Mouse (Mus musculus): ENCODE measurements around the gene Gm10681. TPM values are rescaled to one million over a fixed set of nuclear protein-coding genes. Genes with fewer than 3 reads are reported as not detected.
"Not testable (repeated sequence)": the region's sequence is repeated elsewhere in the genome, so short reads cannot be mapped to it uniquely, and the experiment has no call there.

The Gm10681 gene
- total RNA-seq (2022), result not detected

- DNase-seq (ENCODE audit: low spot score in 2 of 2), result no peak
Measured at GRCm38 (mm10) chr3:98588707-98589106, at the start of gene Gm10681. Gm10681 (minus strand) TSS chr3:98588807.

GRCm38 (mm10) chr3:98635145-98635544 is 46.5 kb upstream of the Gm10681 start:
- DNase-seq (ENCODE audit: low spot score in 2 of 2), result no peak

GRCm38 (mm10) chr3:98630152-98630551 is 41.5 kb upstream of the Gm10681 start, which contains the start of gene Hsd3b5:
Hsd3b5 (minus strand) TSS chr3:98630252.
- DNase-seq (ENCODE audit: low spot score in 2 of 2), result no peak

GRCm38 (mm10) chr3:98629633-98630032 is 41.0 kb upstream of the Gm10681 start:
- no peak for DNase-seq (ENCODE audit: low spot score in 2 of 2)

- DNase-seq (ENCODE audit: low spot score in 2 of 2), result not testable (repeated sequence)
Measured at GRCm38 (mm10) chr3:98616786-98617185, 28.2 kb upstream of the Gm10681 start.

GRCm38 (mm10) chr3:98616244-98616643 is 27.6 kb upstream of the Gm10681 start:
- not testable (repeated sequence) for DNase-seq (ENCODE audit: low spot score in 2 of 2)

GRCm38 (mm10) chr3:98614406-98614927 is 25.9 kb upstream of the Gm10681 start:
- DNase-seq (ENCODE audit: low spot score in 2 of 2), result not testable (repeated sequence)

- no peak for DNase-seq (ENCODE audit: low spot score in 2 of 2)
Measured at GRCm38 (mm10) chr3:98613963-98614362, 25.4 kb upstream of the Gm10681 start.

GRCm38 (mm10) chr3:98613540-98613939 is 24.9 kb upstream of the Gm10681 start:
- DNase-seq (ENCODE audit: low spot score in 2 of 2), result not testable (repeated sequence)

- DNase-seq (ENCODE audit: low spot score in 2 of 2), result no peak
Measured at GRCm38 (mm10) chr3:98587721-98588120, 886 bp downstream of the Gm10681 start.

- DNase-seq (ENCODE audit: low spot score in 2 of 2), result not testable (repeated sequence)
Measured at GRCm38 (mm10) chr3:98582622-98583021, 6.0 kb downstream of the Gm10681 start.

- DNase-seq (ENCODE audit: low spot score in 2 of 2), result not testable (repeated sequence)
Measured at GRCm38 (mm10) chr3:98582202-98582601, 6.4 kb downstream of the Gm10681 start.

GRCm38 (mm10) chr3:98581024-98581423 is 7.6 kb downstream of the Gm10681 start:
- DNase-seq (ENCODE audit: low spot score in 2 of 2), result peak; percentile 13 to 44

GRCm38 (mm10) chr3:98567717-98568116 is 20.9 kb downstream of the Gm10681 start:
- DNase-seq (ENCODE audit: low spot score in 2 of 2), result not testable (repeated sequence)

- DNase-seq (ENCODE audit: low spot score in 2 of 2), result not testable (repeated sequence)
Measured at GRCm38 (mm10) chr3:98564894-98565293, 23.7 kb downstream of the Gm10681 start.

GRCm38 (mm10) chr3:98563831-98564230 is 24.8 kb downstream of the Gm10681 start:
- not testable (repeated sequence) for DNase-seq (ENCODE audit: low spot score in 2 of 2)

- not testable (repeated sequence) for DNase-seq (ENCODE audit: low spot score in 2 of 2)
Measured at GRCm38 (mm10) chr3:98560711-98561110, 27.9 kb downstream of the Gm10681 start.

GRCm38 (mm10) chr3:98550832-98551231 is 37.8 kb downstream of the Gm10681 start:
- DNase-seq (ENCODE audit: low spot score in 2 of 2), result not testable (repeated sequence)

- not testable (repeated sequence) for DNase-seq (ENCODE audit: low spot score in 2 of 2)
Measured at GRCm38 (mm10) chr3:98550215-98550614, 38.4 kb downstream of the Gm10681 start.

- not testable (repeated sequence) for DNase-seq (ENCODE audit: low spot score in 2 of 2)
Measured at GRCm38 (mm10) chr3:98548495-98548894, 40.1 kb downstream of the Gm10681 start.

GRCm38 (mm10) chr3:98547641-98548040 is 41.0 kb downstream of the Gm10681 start:
- DNase-seq (ENCODE audit: low spot score in 2 of 2), result not testable (repeated sequence)

- DNase-seq (ENCODE audit: low spot score in 2 of 2), result not testable (repeated sequence)
Measured at GRCm38 (mm10) chr3:98524978-98525377, 63.6 kb downstream of the Gm10681 start.

- DNase-seq (ENCODE audit: low spot score in 2 of 2), result not testable (repeated sequence)
Measured at GRCm38 (mm10) chr3:98524552-98524951, 64.1 kb downstream of the Gm10681 start.

Measured in left cerebral cortex, adult 8-10 months (tissue).